Mouse (Mus musculus) stomach, embryonic 14.5 days (tissue): Measurements from ENCODE around the gene Clec12a. TPM values are rescaled to one million over a fixed set of nuclear protein-coding genes. Genes with fewer than 3 reads are reported as not detected.

Source experiments
- ATAC-seq: fragments of 200-750 bp; cut with Nextera tagmentation; 2 replicates; pipeline ENCODE4 v1.8.0; 2017; ENCODE audit warnings: low read depth, moderate TSS enrichment; ENCODE audit not compliant: insufficient number of reproducible peaks, insufficient read depth, low FRiP score
- H3K27ac ChIP-seq: fragments of 300-500 bp; sonication (generic); 2 replicates; pipeline ENCODE4 v1.5.1; 2014; ENCODE audit warnings: mild to moderate bottlenecking, low read length, moderate library complexity, mixed read lengths
- H3K27me3 ChIP-seq: fragments of 300-500 bp; sonication (generic); 2 replicates; pipeline ENCODE4 v1.6.1; 2014; ENCODE audit warnings: low read length, control low read depth, mixed read lengths; ENCODE audit not compliant: control insufficient read depth, insufficient read depth
- H3K36me3 ChIP-seq: fragments of 300-500 bp; sonication (generic); 2 replicates; pipeline ENCODE4 v1.6.1; 2014; ENCODE audit warnings: mild to moderate bottlenecking, control low read depth, low read length, moderate library complexity, mixed read lengths; ENCODE audit not compliant: control insufficient read depth, insufficient read depth
- H3K4me1 ChIP-seq: fragments of 300-500 bp; sonication (generic); 2 replicates; pipeline ENCODE4 v1.6.1; 2014; ENCODE audit warnings: low read length, control low read depth, mixed read lengths; ENCODE audit not compliant: control insufficient read depth, insufficient read depth
- H3K4me2 ChIP-seq: fragments of 300-500 bp; sonication (generic); replicated peaks from 2 replicates; pipeline ENCODE4 v1.6.1; 2014; ENCODE audit warnings: low read depth, low read length, control low read depth
- H3K4me3 ChIP-seq: fragments of 300-500 bp; sonication (generic); 2 replicates; pipeline ENCODE4 v1.5.1; 2014; ENCODE audit warnings: low read depth, low read length, control low read depth
- H3K9ac ChIP-seq: fragments of 300-500 bp; sonication (generic); replicated peaks from 2 replicates; pipeline ENCODE4 v1.6.1; 2014; ENCODE audit warnings: low read depth, mild to moderate bottlenecking, control low read depth, low read length, moderate library complexity, mixed read lengths
- H3K9me3 ChIP-seq: fragments of 300-500 bp; sonication (generic); 2 replicates; pipeline ENCODE4 v1.6.1; 2016; ENCODE audit warnings: low read depth, low read length, control low read depth; ENCODE audit not compliant: control insufficient read depth
- WGBS: fragments of 180-500 bp; shearing (Covaris S2); extraction: QIAGEN DNeasy Blood & Tissue Kit; methylation state at CpG from one replicate; pipeline ENCODE4 v1.1.7; 2014; 5-methylcytosine and 5-hydroxymethylcytosine counted together
- polyA plus RNA-seq: library from polyadenylated mRNA; unstranded; fragments of >200 nt; fragmentation: Nextera tagmentation; extraction: Ambion mirVana; gene quantifications from 2 replicates; pipeline ENCODE4 v1.2.1, GENCODE M21; 2014

The Clec12a gene
- polyA plus RNA-seq, 1 experiment from 2014 or later, result 1.8 TPM

DNA sequence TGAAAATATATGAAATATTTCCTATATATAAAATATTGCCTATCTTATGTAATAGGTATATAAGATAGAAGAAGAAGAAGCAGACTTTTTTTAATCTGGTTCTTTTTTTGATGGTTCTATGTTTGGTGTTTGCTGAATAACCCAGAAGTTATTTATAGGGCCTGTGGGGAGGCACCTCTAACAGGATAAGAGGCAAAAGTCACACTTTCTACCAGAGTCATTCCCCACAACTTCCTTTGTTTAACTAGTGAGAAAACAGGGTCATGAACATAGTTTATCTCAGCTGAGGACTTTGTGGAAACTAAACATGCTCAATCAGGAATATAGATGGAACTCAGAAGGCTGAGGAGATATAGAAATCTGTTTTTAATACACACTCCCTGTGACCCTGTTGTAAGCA is 63.5 kb downstream of the Clec12a start:
- H3K27me3 ChIP-seq, result no peaks in the 10 kb centered on the region
- H3K27ac ChIP-seq, result no peak overlapping the region
- H3K9me3 ChIP-seq, result no peaks in the 10 kb centered on the region
- H3K4me3 ChIP-seq, result no peak overlapping the region
- no peaks in the 10 kb centered on the region for H3K36me3 ChIP-seq
- no peak for ATAC-seq
- no peak overlapping the region for H3K9ac ChIP-seq
- no peak overlapping the region for H3K4me2 ChIP-seq
- no peaks in the 10 kb centered on the region for H3K4me1 ChIP-seq

GRCm38 (mm10) chr6:129407324-129407723 is 64.8 kb downstream of the Clec12a start:
- Histone ChIP-seq H3K4me1 (no peaks in the 10 kb centered on the region), H3K36me3 (no peaks in the 10 kb centered on the region), H3K9me3 (no peaks in the 10 kb centered on the region), H3K27me3 (no peaks in the 10 kb centered on the region), H3K4me3 (no peak overlapping the region), H3K27ac (no peak overlapping the region), H3K9ac (no peak overlapping the region), H3K4me2 (no peak overlapping the region)
- WGBS, result 51% methylated on average over 2 of the region's 2 CpGs
- ATAC-seq, result no peak

DNA sequence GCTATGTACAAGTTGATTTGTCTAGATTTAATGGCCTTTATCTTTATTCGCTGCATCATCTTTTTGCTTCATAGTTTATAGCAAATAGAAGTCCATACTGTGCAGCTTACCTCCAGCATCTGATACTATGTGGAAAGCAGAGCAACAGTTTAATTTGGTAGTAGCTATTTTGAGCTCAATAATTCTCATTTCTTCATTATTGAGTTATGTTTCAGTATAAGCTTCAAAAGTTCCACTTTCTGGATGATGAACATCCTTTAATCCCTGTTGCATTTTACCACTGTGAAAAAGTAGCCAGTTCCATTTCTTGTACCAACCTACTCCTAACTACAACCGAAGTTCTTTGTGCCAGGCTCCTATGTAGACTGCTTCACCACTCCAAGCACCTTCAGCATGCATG is 66.1 kb downstream of the Clec12a start, which contains the start of gene Clec9a:
Clec9a (plus strand) TSS at position 301 of the 400 bp plus-strand sequence.
- Histone ChIP-seq H3K9me3 (no peaks in the 10 kb centered on the region), H3K4me3 (no peak within 1 kb of the TSS), H3K27ac (no peak within 1 kb of the TSS), H3K36me3 (no peaks in the 10 kb centered on the region), H3K9ac (no peak within 1 kb of the TSS), H3K4me1 (no peaks in the 10 kb centered on the region), H3K4me2 (no peak within 1 kb of the TSS), H3K27me3 (no peaks in the 10 kb centered on the region)
- 87% methylated on average over 2 of the region's 2 CpGs for WGBS
- no peak for ATAC-seq

DNA sequence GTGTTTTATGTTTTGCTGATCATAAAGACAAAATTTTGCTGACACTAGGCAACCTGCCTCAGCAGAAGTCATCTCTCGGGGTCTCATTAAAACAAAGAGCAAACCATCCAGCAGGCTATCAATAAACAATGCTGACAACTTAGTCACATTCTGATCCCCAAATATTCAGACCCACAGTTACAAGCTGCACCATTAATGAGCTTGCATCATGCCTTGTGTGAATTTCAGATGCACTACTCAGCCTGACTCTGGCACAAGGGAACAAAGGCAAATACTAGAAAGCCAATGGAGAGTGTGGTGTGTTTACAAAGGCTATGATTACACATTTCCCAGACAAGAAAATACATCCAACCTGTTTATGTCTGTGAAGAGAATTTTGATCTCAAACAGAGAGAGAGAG is 71.7 kb downstream of the Clec12a start:
- H3K36me3 ChIP-seq, result no peaks in the 10 kb centered on the region
- H3K27me3 ChIP-seq, result no peaks in the 10 kb centered on the region
- no peaks in the 10 kb centered on the region for H3K4me1 ChIP-seq
- no peaks in the 10 kb centered on the region for H3K9me3 ChIP-seq
- no peak overlapping the region for H3K4me2 ChIP-seq
- ATAC-seq, result no peak
- 48% methylated on average over 1 of the region's 1 CpGs for WGBS
- H3K9ac ChIP-seq, result no peak overlapping the region
- no peak overlapping the region for H3K4me3 ChIP-seq
- no peak overlapping the region for H3K27ac ChIP-seq

Other genes with a start within 250 kb of the Clec12a start
- gene Clec2e, start 241.8 kb upstream of the Clec12a start, polyA plus RNA-seq, result not detected in 2 replicates
- 0.56 and 0.68 TPM in 2 replicates for gene Clec2d, start 162.1 kb upstream of the Clec12a start, polyA plus RNA-seq
- gene Cd69, start 67.3 kb upstream of the Clec12a start, polyA plus RNA-seq, result 0.17 and 0.20 TPM in 2 replicates
- gene 4922502D21Rik, start 10.9 kb upstream of the Clec12a start, polyA plus RNA-seq, result not detected in 2 replicates
- gene Clec12b, start 43.2 kb downstream of the Clec12a start, polyA plus RNA-seq, result not detected in 2 replicates
- gene Clec1b, start 54.6 kb downstream of the Clec12a start, polyA plus RNA-seq, result 0.71 and 1.4 TPM in 2 replicates
- 0.19 and 0.46 TPM in 2 replicates for gene Clec9a, start 66.2 kb downstream of the Clec12a start, polyA plus RNA-seq
- gene Clec1a, start 109.3 kb downstream of the Clec12a start, polyA plus RNA-seq, result 3.1 and 3.3 TPM in 2 replicates
- not detected in 2 replicates for gene Olr1, start 164.5 kb downstream of the Clec12a start, polyA plus RNA-seq
- gene Tmem52b, start 169.9 kb downstream of the Clec12a start, polyA plus RNA-seq, result not detected in 2 replicates
- 13.2 and 15.6 TPM in 2 replicates for gene Gabarapl1, start 190.5 kb downstream of the Clec12a start, polyA plus RNA-seq
- not detected in 2 replicates for gene Klre1, start 235.2 kb downstream of the Clec12a start, polyA plus RNA-seq
- gene Klrd1, start 249.1 kb downstream of the Clec12a start, polyA plus RNA-seq, result 0.29 and 0.69 TPM in 2 replicates